Mouse (Mus musculus) intestine, postnatal 0 days (tissue): ENCODE measurements around the gene Gm10337. TPM values are rescaled to one million over a fixed set of nuclear protein-coding genes. Genes with fewer than 3 reads are reported as not detected.

Experiments used
- ATAC-seq: fragments of 200-750 bp; cut with Nextera tagmentation; 2 replicates; pipeline ENCODE4 v1.8.0; 2017; ENCODE audit warnings: mild to moderate bottlenecking, moderate TSS enrichment, moderate library complexity
- H3K27ac ChIP-seq: fragments of 300-500 bp; sonication (generic); 2 replicates; pipeline ENCODE4 v1.5.1; 2014; ENCODE audit warnings: mild to moderate bottlenecking, low read depth, low read length, moderate library complexity
- H3K27me3 ChIP-seq: fragments of 300-500 bp; sonication (generic); replicated peaks from 2 replicates; pipeline ENCODE4 v1.6.1; 2014; ENCODE audit warnings: low read length, mixed read lengths; ENCODE audit not compliant: control insufficient read depth, insufficient read depth
- H3K36me3 ChIP-seq: fragments of 300-500 bp; sonication (generic); 2 replicates; pipeline ENCODE4 v1.6.1; 2014; ENCODE audit warnings: mild to moderate bottlenecking, moderate library complexity; ENCODE audit not compliant: control insufficient read depth, insufficient read depth
- H3K4me1 ChIP-seq: fragments of 300-500 bp; sonication (generic); replicated peaks from 2 replicates; pipeline ENCODE4 v1.6.1; 2014; ENCODE audit warnings: antibody characterized with exemption, low read length, mixed read lengths; ENCODE audit not compliant: control insufficient read depth, insufficient read depth
- H3K4me2 ChIP-seq: fragments of 300-500 bp; sonication (generic); replicated peaks from 2 replicates; pipeline ENCODE4 v1.6.1; 2014; ENCODE audit warnings: low read depth, mild to moderate bottlenecking, moderate library complexity
- H3K4me3 ChIP-seq: fragments of 300-500 bp; sonication (generic); 2 replicates; pipeline ENCODE4 v1.5.1; 2014; ENCODE audit warnings: low read depth, low read length
- H3K9ac ChIP-seq: fragments of 300-500 bp; sonication (generic); 2 replicates; pipeline ENCODE4 v1.6.1; 2014; ENCODE audit warnings: mild to moderate bottlenecking, low read depth, low read length
- H3K9me3 ChIP-seq: fragments of 300-500 bp; sonication (generic); 2 replicates; pipeline ENCODE4 v1.6.1; 2016; ENCODE audit warnings: mixed run types; ENCODE audit not compliant: control insufficient read depth
- CTCF ChIP-seq: sonication (generic); IDR thresholded peaks from 2 replicates; pipeline ENCODE4 v1.5.1; 2016; ENCODE audit warnings: low read depth, mild to moderate bottlenecking, control low read depth, antibody characterized with exemption, moderate library complexity
- WGBS: fragments of 180-500 bp; shearing (Covaris S2); extraction: QIAGEN DNeasy Blood & Tissue Kit; methylation state at CpG from one replicate; pipeline ENCODE4 v1.1.7; 2014; 5-methylcytosine and 5-hydroxymethylcytosine counted together
- polyA plus RNA-seq: library from polyadenylated mRNA; unstranded; fragments of >200 nt; fragmentation: Nextera tagmentation; extraction: Ambion mirVana; gene quantifications from 2 replicates; pipeline ENCODE4 v1.2.1, GENCODE M21; 2015

Gene Gm10337
- polyA plus RNA-seq, 1 experiment from 2014 or later: not detected

- H3K4me3 ChIP-seq: peak overlapping the region; percentile 80
- H3K4me2 ChIP-seq: peak overlapping the region; percentile 63
- H3K36me3 ChIP-seq: peaks cover 24% of the 10 kb centered on the region
- under 1% methylated on average over 41 of the region's 67 CpGs for WGBS
- peak overlapping the region; percentile 94 for H3K9ac ChIP-seq
- H3K27me3 ChIP-seq: no peaks in the 10 kb centered on the region
- peak overlapping the region; percentile 94 for H3K27ac ChIP-seq
- H3K9me3 ChIP-seq: no peaks in the 10 kb centered on the region
- peak; percentile 66 for ATAC-seq
- TF ChIP-seq CTCF: peak; percentile 36
- no peaks in the 10 kb centered on the region for H3K4me1 ChIP-seq
These were observed 32.8 kb upstream of the Gm10337 start for GRCm38 (mm10) chr15:102470605-102471294.

DNA sequence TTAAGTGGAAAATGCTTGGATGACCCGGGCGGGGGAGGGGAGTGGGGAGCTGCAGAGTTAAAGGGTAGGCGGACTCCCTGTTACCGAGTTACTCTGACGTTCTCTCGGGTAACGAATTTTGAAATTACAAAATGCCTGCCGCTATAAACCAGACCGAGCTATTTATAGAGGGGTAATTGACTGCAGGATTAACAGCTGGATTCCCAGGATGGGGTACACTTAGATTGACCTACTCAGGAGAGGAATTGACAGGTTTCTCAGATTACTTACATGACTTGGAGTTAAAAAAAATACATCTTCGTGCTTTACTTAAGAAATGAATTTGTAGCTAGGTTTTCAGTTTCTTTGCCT, 32.3 kb upstream of the Gm10337 start:
- H3K9me3 ChIP-seq: no peaks in the 10 kb centered on the region
- H3K4me2 ChIP-seq: peak overlapping the region; percentile 63
- under 1% methylated on average over 10 of the region's 10 CpGs for WGBS
- H3K27me3 ChIP-seq: no peaks in the 10 kb centered on the region
- peak overlapping the region; percentile 94 for H3K27ac ChIP-seq
- no peak for ATAC-seq
- peaks cover 29% of the 10 kb centered on the region for H3K36me3 ChIP-seq
- no peak for TF ChIP-seq CTCF
- no peaks in the 10 kb centered on the region for H3K4me1 ChIP-seq
- peak overlapping the region; percentile 94 for H3K9ac ChIP-seq
- peak overlapping the region; percentile 80 for H3K4me3 ChIP-seq

GRCm38 (mm10) chr15:102471727-102472126, 31.8 kb upstream of the Gm10337 start:
- H3K27ac ChIP-seq: no peak overlapping the region

GRCm38 (mm10) chr15:102473246-102473645, 30.3 kb upstream of the Gm10337 start:
- Histone ChIP-seq H3K4me1 (no peaks in the 10 kb centered on the region), H3K36me3 (peaks cover 47% of the 10 kb centered on the region), H3K9ac (no peak overlapping the region), H3K27me3 (no peaks in the 10 kb centered on the region), H3K27ac (no peak overlapping the region), H3K9me3 (no peaks in the 10 kb centered on the region), H3K4me3 (no peak overlapping the region), H3K4me2 (no peak overlapping the region)
- ATAC-seq: no peak
- no peak for TF ChIP-seq CTCF
- WGBS: 51% methylated on average over 2 of the region's 2 CpGs

More at GRCm38 (mm10) chr15:102471727-102472126, 31.8 kb upstream of the Gm10337 start:
- Histone ChIP-seq H3K9me3 (no peaks in the 10 kb centered on the region), H3K27me3 (no peaks in the 10 kb centered on the region), H3K4me2 (peak overlapping the region; percentile 63), H3K36me3 (peaks cover 33% of the 10 kb centered on the region), H3K4me3 (peak overlapping the region; percentile 80), H3K9ac (no peak overlapping the region), H3K4me1 (no peaks in the 10 kb centered on the region)
- no peak for TF ChIP-seq CTCF
- no peak for ATAC-seq

DNA sequence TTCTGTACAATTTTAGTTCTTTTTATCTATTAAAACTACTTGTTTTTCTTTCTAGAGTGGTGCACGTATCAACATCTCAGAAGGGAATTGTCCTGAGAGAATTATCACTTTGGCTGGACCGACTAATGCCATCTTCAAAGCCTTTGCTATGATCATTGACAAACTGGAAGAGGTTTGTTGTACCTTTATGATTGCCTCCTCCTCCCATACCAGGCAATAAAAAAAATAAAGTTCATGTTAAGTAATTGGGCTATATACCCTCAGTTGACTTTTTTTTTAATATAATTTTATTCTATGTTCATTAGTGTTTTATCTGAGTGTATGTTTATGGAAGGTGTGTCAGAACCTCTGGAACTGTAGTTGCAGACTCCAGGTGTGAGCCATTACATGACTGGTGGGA, 29.0 kb upstream of the Gm10337 start:
- peaks cover 56% of the 10 kb centered on the region for H3K36me3 ChIP-seq
- H3K9me3 ChIP-seq: no peaks in the 10 kb centered on the region
- H3K4me1 ChIP-seq: no peaks in the 10 kb centered on the region
- H3K4me3 ChIP-seq: no peak overlapping the region
- no peak overlapping the region for H3K27ac ChIP-seq
- H3K4me2 ChIP-seq: no peak overlapping the region
- no peak overlapping the region for H3K9ac ChIP-seq
- no peaks in the 10 kb centered on the region for H3K27me3 ChIP-seq
- ATAC-seq: no peak
- TF ChIP-seq CTCF: no peak
- 88% methylated on average over 2 of the region's 2 CpGs for WGBS

DNA sequence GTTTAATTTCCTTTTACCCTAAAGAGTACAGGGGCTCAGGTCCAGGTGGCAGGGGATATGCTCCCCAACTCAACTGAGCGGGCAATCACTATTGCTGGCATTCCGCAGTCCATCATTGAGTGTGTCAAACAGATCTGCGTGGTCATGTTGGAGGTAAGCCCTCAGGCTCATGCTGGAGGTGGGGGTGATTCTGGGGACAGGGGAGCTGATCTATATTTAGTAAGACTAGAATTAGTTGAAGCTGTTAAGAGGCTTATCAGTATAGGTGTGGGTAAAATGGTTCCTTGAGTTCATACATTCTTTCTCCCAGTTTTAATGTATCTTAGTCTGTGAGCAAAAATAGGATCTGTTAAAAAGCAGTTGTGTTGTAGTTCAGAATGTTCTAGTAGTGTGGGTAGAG, 20.4 kb upstream of the Gm10337 start:
- no peak for ATAC-seq
- no peaks in the 10 kb centered on the region for H3K9me3 ChIP-seq
- 89% methylated on average over 3 of the region's 3 CpGs for WGBS
- H3K4me3 ChIP-seq: no peak overlapping the region
- H3K27ac ChIP-seq: no peak overlapping the region
- H3K4me2 ChIP-seq: no peak overlapping the region
- H3K27me3 ChIP-seq: no peaks in the 10 kb centered on the region
- H3K9ac ChIP-seq: no peak overlapping the region
- no peaks in the 10 kb centered on the region for H3K4me1 ChIP-seq
- peaks cover 74% of the 10 kb centered on the region for H3K36me3 ChIP-seq
- no peak for TF ChIP-seq CTCF
